Mouse (Mus musculus) adrenal gland, adult 8-10 months (tissue): Measurements from ENCODE around the gene Cgrrf1. TPM values are rescaled to one million over a fixed set of nuclear protein-coding genes. Genes with fewer than 3 reads are reported as not detected.

Experiments used
- DNase-seq: peaks from one replicate; pipeline ENCODE4 v3.0.0; 2022
- total RNA-seq, 4 experiments: library from RNA; stranded (reverse); gene quantifications; 2 replicates each; pipeline ENCODE4 v1.2.4; 2022

Cgrrf1 gene
- total RNA-seq, 4 experiments from 2014 or later: 45.7 to 61.9 (median 57.2) TPM

- no peak for DNase-seq
These were observed 66.0 kb downstream of the Cgrrf1 start for GRCm38 (mm10) chr14:46897953-46898352.

- DNase-seq: no peak
These were observed 66.7 kb downstream of the Cgrrf1 start for GRCm38 (mm10) chr14:46898626-46899025.

- no peak for DNase-seq
These were observed 70.7 kb downstream of the Cgrrf1 start for GRCm38 (mm10) chr14:46902498-46903087.

Other genes with a start within 250 kb of the Cgrrf1 start
- 1 to 10 TPM in 1 of 4 experiments, under 1 TPM in 3; 0.24 to 1.4 (median 0.68) TPM for gene Cdkn3, start 71.6 kb upstream of the Cgrrf1 start, total RNA-seq
- 100 to 1,000 TPM; 106 to 135 (median 109) TPM for gene Cnih1, start 43.7 kb upstream of the Cgrrf1 start, total RNA-seq
- gene Gmfb, start 9.9 kb upstream of the Cgrrf1 start, total RNA-seq: 100 to 1,000 TPM; 118 to 172 (median 163) TPM
- gene Samd4, start 50.7 kb downstream of the Cgrrf1 start, total RNA-seq: 10 to 100 TPM; 22.1 to 27.0 (median 25.8) TPM